Mouse (Mus musculus): Measurements from ENCODE around the gene Gm9903. TPM values are rescaled to one million over a fixed set of nuclear protein-coding genes. Genes with fewer than 3 reads are reported as not detected.

The Gm9903 gene
- 0.66 TPM for polyA plus RNA-seq (2014; fragmentation: Illumina TruSeq; extraction: RNeasy Lipid Tissue Mini Kit (QIAGEN cat#74804); ENCODE audit: low read depth, low replicate concordance)

GRCm38 (mm10) chr5:33629301-33629987, at the start of gene Gm9903, which contains the start of gene Fam53a:
Gene Gm9903, plus strand, starts transcription at chr5:33629925.
Gene Fam53a, minus strand, starts transcription at chr5:33629635.

GRCm38 (mm10) chr5:33651921-33652782, 22.4 kb downstream of the Gm9903 start, which contains the start of gene Slbp:
Gene Slbp, minus strand, starts transcription at chr5:33652574.

GRCm38 (mm10) chr5:33657787-33658663, 28.3 kb downstream of the Gm9903 start, which contains the start of the genes Tacc3 and Tmem129:
Gene Tacc3, plus strand, starts transcription at chr5:33658128.
Gene Tmem129, minus strand, starts transcription at chr5:33658416.

Other genes starting within 250 kb of the Gm9903 start
- not detected for gene Nkx1-1, start 195.9 kb upstream of the Gm9903 start, polyA plus RNA-seq (2014; fragmentation: Illumina TruSeq; extraction: RNeasy Lipid Tissue Mini Kit (QIAGEN cat#74804); ENCODE audit: low read depth, low replicate concordance)
- gene Fam53a, start 290 bp upstream of the Gm9903 start, polyA plus RNA-seq (2014; fragmentation: Illumina TruSeq; extraction: RNeasy Lipid Tissue Mini Kit (QIAGEN cat#74804); ENCODE audit: low read depth, low replicate concordance) = 6.3 TPM
- 147 TPM for gene Slbp, start 22.6 kb downstream of the Gm9903 start, polyA plus RNA-seq (2014; fragmentation: Illumina TruSeq; extraction: RNeasy Lipid Tissue Mini Kit (QIAGEN cat#74804); ENCODE audit: low read depth, low replicate concordance)
- gene Tacc3, start 28.2 kb downstream of the Gm9903 start, polyA plus RNA-seq (2014; fragmentation: Illumina TruSeq; extraction: RNeasy Lipid Tissue Mini Kit (QIAGEN cat#74804); ENCODE audit: low read depth, low replicate concordance) = 33.2 TPM
- gene Tmem129, start 28.5 kb downstream of the Gm9903 start, polyA plus RNA-seq (2014; fragmentation: Illumina TruSeq; extraction: RNeasy Lipid Tissue Mini Kit (QIAGEN cat#74804); ENCODE audit: low read depth, low replicate concordance) = 16.1 TPM
- 6.2 TPM for gene Fgfr3, start 91.7 kb downstream of the Gm9903 start, polyA plus RNA-seq (2014; fragmentation: Illumina TruSeq; extraction: RNeasy Lipid Tissue Mini Kit (QIAGEN cat#74804); ENCODE audit: low read depth, low replicate concordance)
- gene Letm1, start 152.9 kb downstream of the Gm9903 start, polyA plus RNA-seq (2014; fragmentation: Illumina TruSeq; extraction: RNeasy Lipid Tissue Mini Kit (QIAGEN cat#74804); ENCODE audit: low read depth, low replicate concordance) = 15.0 TPM
- gene Nsd2, start 190.8 kb downstream of the Gm9903 start, polyA plus RNA-seq (2014; fragmentation: Illumina TruSeq; extraction: RNeasy Lipid Tissue Mini Kit (QIAGEN cat#74804); ENCODE audit: low read depth, low replicate concordance) = 78.8 TPM

Measured in sigmoid colon, adult 10 weeks (tissue).